Mouse (Mus musculus): Measurements from ENCODE around the gene Gm28047.

Gene Gm28047

GRCm38 (mm10) chr15:102499370-102499769 lies 125.5 kb downstream of the Gm28047 start:
- DNase-seq (ENCODE audit: low spot score in 2 of 2) = no peak

- no peak for DNase-seq (ENCODE audit: low spot score in 2 of 2)
Measured at GRCm38 (mm10) chr15:102498322-102498721, 126.5 kb downstream of the Gm28047 start.

GRCm38 (mm10) chr15:102487664-102488063 lies 137.2 kb downstream of the Gm28047 start:
- no peak for DNase-seq (ENCODE audit: low spot score in 2 of 2)

GRCm38 (mm10) chr15:102485853-102486252 lies 139.0 kb downstream of the Gm28047 start:
- DNase-seq (ENCODE audit: low spot score in 2 of 2) = no peak

GRCm38 (mm10) chr15:102483136-102483535 lies 141.7 kb downstream of the Gm28047 start:
- no peak for DNase-seq (ENCODE audit: low spot score in 2 of 2)

GRCm38 (mm10) chr15:102474520-102474919 lies 150.3 kb downstream of the Gm28047 start:
- no peak for DNase-seq (ENCODE audit: low spot score in 2 of 2)

Data from urinary bladder, postnatal 36 days (tissue).